Mouse (Mus musculus) layer of hippocampus, adult 8-10 months (tissue): ENCODE results near the gene Kbtbd6. TPM values are rescaled to one million over a fixed set of nuclear protein-coding genes. Genes with fewer than 3 reads are reported as not detected.
"Not testable (repeated sequence)": the region's sequence is repeated elsewhere in the genome, so short reads cannot be mapped to it uniquely, and the experiment has no call there.

Source experiments
- DNase-seq, 2 experiments: peaks; one replicate each; pipeline ENCODE4 v3.0.0; 2022; ENCODE audit warnings: low spot score in 2 of 2
- total RNA-seq, 4 experiments: library from RNA; stranded (reverse); gene quantifications; 2 replicates each; pipeline ENCODE4 v1.2.4; 2022

Gene Kbtbd6
- 1 to 10 TPM in 3 of 4 experiments, under 1 TPM in 1; 0.89 to 1.2 (median 1.1) TPM for total RNA-seq

DNA sequence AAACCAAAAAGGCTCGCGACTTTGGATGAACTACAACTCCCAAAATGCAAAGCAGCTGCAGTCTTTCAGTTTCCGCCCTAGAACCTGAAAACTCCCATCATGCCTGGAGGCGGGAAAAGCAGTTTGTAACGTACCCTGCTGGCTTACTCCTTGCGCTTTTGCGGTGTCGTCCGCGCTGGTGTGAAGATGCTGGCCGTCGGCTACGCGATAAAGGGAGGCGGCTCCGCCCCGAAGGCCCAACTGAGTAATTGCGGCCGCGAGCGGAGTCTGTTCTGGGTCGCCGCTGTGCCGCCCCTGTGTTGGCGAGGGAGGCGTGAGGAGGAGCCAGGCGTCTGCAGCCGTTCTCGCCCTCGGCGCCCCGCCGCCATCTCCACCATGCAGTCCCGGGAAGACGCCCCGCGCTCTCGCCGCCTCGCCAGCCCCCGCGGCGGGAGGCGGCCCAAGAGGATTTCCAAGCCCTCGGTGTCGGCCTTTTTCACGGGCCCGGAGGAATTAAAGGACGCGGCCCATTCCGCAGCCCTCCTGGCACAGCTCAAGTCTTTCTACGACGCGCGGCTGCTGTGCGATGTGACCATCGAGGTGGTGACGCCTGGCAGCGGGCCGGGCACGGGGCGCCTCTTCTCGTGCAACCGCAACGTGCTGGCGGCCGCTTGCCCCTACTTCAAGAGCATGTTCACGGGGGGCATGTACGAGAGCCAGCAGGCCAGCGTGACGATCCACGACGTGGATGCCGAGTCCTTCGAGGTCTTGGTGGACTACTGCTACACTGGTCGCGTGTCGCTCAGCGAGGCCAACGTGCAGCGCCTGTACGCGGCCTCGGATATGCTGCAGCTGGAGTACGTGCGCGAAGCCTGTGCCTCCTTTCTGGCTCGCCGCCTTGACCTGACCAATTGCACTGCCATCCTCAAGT, at the start of gene Kbtbd6:
Kbtbd6 (plus strand) TSS at position 155 of the 910 bp plus-strand sequence.
- peak; percentile 62 to 69 for DNase-seq

DNA sequence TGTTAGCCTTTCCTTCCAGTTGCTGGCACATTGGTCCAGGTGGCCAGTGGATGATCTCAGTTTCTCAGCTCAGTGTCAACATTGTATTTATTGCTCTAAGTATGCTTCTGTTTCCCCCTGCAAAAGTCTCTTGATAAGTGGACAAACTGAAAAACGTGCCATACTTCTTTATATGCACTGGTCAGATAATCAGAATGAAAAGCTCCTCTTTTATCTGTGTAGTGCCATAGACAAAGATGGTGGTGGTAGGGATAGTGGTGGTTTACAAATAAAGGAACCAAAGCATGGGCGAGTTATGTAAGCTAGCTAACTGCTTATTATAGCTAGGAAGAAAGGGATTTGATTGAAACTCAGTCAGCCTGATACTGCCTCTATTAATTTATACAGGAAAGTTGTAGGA, 44.0 kb upstream of the Kbtbd6 start:
- DNase-seq: no peak

DNA sequence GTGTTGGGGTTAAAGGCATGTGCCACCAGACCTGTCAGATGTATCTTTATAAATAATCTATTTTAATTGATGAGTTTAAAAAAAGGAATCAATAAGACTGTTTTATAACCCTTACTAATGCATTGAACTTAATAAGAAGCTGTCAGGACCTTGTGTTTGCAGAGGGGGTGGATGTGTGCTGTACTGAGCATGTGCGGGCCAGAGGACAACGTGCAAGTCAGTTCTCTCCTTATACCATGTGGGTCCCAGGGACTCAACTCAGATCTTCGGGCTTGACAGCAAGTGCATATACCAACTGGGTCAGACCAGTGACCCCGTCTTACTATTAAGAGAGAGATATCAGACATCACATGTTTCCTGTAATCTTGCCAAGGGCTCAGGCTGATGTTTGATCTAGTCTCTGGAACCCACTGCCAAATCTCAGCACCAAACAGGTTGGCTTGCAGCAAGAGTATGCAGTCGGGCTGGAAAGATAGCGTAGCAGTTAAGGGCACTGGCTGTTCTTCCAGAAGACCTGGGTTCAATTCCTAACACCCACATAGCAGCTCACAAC, 42.3 kb upstream of the Kbtbd6 start:
- no peak for DNase-seq

DNA sequence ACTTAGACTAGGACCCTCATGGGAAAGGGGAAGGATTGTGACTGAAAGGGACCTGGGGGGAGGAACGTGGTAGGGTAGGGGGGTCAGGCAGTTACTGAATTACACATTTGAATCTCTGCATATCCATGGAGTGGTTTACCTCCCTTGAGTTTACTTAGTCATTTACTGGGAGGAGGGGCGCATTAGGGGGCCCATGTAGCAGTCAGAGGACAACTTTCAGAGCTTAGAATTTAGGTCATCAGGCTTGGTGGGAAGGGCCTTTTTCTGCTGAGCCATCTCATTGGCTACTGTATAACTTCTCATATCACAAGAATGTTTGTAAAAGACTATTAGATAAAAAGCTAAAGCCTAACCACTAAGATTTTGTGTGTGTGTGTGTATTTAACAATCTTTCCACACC, 41.0 kb upstream of the Kbtbd6 start:
- no peak for DNase-seq

DNA sequence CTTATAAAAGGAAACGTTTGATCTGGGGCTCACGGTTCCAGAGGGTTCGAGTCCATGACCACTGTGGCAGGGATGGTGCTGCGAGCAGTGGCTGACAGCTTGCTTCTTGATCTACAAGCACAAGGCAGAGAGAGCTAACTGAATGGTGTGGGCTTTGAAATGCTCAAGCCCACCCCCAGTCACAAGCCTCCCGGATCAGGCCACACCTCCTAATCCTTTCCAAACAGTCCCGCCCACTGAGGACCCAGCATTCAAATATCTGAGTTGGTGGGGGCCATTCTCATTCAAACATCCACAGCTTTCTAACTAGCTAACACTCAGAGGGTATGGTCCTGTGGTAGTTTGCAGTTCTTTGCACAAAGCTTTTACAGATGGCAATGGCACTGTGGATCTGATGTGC, 38.5 kb upstream of the Kbtbd6 start:
- DNase-seq: no peak

DNA sequence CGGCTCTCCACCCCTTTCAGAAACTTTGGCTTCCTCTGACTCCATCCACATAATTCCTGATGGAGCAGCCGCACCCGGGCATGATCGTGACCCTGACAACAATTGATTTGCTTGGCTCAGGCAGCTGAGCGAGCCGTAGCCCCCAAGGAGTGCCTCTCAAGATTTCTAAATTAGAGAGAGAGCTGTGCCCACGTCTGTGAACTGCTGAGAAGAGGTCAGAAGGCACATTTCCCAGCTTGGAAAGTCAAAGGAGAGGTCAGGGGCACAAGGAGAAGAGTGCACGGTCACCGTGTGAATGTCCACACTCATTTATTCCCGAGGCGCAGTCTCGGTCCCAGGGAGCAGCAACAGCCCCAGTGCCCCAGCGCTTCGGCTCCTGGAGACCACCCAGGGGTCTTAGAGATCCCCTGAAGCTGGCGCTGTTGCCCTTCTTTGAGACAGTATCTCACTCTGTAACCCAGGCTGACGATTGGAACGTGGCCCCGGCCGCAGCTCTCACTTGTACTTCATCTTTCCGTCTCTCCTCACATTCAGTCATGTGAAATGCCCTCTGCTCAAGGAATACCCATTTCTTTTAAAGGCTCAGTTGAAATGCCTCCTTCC, 31.5 kb upstream of the Kbtbd6 start:
- no peak for DNase-seq

DNA sequence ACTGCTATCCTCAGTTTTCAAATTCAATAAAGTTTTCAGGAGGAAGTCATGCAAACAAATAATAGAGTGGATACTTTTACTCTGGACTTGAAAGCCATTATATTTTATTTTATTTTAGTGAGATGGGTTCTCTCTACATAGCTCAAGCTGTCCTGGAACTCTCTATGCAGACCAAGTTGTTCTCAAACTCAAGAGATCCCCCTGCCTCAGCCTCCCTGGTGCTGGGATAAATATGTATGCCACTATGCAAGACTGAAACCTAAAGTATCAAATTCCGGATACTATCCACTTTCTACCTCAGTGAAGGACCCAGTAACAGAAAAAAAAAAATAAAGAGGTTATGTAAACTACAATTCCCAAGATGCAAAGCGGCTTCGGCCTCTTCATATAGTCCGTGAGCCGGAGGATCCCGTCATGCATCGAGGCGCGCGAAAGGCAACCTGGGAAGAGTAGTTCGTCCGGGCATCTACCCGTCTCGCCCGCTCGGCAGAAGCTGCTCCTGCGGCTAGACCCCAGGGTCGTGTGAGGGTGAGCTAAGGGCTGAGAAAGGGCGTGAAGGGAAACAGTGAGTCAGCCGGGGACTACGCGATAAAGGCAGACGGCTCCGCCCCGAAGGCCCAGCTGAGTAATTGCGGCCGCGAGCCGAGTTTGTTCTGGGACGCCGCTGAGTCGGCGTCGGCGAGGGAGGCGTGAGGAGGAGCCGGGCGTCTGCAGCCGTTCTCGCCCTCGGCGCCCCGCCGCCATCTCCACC, 25.5 kb upstream of the Kbtbd6 start, which contains the start of gene Kbtbd7:
Kbtbd7 (plus strand) TSS at position 533 of the 751 bp plus-strand sequence.
- peak; percentile 90 for DNase-seq

DNA sequence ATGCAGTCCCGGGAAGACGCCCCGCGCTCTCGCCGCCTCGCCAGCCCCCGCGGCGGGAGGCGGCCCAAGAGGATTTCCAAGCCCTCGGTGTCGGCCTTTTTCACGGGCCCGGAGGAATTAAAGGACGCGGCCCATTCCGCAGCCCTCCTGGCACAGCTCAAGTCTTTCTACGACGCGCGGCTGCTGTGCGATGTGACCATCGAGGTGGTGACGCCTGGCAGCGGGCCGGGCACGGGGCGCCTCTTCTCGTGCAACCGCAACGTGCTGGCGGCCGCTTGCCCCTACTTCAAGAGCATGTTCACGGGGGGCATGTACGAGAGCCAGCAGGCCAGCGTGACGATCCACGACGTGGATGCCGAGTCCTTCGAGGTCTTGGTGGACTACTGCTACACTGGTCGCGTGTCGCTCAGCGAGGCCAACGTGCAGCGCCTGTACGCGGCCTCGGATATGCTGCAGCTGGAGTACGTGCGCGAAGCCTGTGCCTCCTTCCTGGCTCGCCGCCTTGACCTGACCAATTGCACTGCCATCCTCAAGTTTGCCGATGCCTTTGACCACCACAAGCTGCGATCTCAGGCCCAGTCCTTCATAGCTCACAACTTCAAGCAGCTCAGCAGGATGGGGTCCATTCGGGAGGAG, 24.8 kb upstream of the Kbtbd6 start:
- not testable (repeated sequence) for DNase-seq

DNA sequence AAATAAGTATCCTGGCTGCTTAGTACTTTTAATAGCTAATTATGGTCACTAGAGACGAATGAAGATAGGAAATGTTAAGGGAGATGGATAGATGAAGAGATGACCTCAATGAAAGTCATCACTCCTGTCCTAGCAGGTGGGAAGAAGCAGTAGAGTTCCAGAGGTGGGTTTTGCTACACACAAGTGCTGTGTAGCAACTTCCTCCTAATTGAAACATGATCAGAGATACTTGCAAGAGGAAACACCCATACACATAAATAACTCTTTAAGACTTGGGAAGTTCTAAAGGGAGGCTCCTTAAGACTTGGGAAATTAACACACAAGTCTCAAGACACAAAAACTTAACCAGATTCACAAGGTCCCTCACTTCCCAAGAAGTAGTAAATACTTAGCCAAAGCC, 17.6 kb upstream of the Kbtbd6 start:
- no peak for DNase-seq

DNA sequence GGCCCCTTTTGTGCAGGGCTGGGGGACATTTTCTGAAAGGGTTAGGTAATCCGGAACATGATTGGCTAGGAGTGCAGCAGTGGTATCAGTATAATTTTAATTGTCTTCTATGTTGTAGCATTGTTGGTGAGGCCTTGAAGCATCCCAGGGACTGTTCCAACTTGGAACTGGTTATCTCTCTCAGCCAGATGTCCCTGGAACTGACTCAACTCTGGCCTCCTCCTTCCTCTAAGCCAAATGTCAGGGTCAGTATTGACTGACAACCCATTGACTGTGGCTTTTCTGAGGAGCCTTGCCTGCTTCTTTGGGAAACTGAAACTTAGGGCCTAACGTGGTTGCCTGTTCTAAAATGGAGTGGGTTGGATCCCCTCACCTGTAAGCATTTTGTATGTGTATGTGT, 11.0 kb upstream of the Kbtbd6 start:
- DNase-seq: no peak

DNA sequence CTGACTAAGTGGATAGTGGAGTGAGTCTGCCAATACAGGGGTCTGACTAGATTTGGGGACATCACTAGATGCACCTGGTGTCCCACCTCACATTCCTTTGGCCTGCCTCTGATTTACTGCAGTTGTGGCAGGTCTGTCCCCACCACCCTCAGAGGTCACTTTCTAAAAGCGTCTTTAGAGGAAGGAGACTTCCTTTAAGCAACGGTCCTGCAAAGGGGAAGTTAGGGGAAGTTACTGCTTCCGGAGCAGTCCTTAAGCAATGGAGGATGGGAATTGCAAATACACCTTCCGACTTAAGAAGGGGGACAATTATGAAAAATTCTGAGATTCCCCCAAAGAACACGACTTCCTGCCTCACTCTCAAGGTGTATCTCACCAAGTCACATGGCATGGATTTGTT, 10.2 kb upstream of the Kbtbd6 start:
- DNase-seq: no peak

DNA sequence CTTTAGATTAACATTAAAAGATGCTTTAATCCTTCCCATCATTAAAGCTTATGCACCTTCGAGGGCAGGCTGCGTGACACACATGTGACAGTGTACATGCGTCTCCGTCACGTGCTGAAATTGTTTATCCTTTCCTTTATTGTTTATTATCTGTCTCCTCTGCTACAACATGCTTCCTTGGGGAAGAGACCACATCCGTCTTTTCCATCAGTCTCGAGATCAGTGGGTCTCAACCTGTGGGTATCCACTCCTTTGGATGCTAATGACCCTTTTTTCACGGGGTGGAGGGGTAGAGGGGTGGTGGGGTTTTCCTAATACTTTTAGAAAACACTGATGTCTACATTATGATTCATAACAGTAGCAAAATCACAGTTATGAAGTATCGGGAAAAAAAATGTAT, 7.0 kb upstream of the Kbtbd6 start:
- DNase-seq: no peak

DNA sequence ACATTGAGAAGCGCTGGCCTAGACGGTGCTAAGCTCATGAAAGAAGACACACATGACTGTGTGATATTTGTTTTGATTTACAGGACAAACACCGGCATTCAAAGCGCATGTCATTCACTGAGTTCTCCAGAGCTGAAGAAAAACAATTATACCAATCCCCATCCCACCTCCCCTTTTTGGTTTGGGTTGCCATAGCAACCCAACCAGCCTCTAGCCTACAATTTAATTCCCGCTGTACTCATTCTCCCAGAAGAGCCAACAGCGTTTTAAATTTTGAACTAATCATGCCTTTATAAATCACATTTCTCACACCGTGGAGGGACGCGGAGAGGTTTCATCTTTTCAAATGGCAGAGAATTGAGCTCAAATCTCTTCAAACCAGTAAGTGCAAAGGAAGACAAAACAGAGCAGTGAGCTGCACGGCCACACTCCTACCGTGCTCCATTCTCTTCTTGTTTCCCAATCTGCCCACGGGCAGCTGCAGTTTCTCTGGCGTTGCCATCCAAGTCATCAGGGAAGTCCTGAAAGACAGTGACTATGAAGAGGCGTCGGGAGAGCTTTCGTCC, 6.5 kb upstream of the Kbtbd6 start:
- DNase-seq: peak; percentile 32 to 43

DNA sequence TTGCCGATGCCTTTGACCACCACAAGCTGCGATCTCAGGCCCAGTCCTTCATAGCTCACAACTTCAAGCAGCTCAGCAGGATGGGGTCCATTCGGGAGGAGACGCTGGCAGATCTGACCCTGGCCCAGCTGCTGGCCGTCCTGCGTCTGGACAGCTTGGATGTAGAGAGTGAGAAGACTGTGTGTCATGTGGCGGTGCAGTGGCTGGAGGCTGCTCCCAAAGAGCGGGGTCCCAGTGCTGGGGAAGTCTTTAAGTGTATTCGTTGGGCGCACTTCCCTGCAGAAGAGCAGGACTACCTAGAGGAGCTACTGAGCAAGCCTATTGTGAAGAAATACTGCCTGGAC, 928 bp downstream of the Kbtbd6 start:
- DNase-seq: not testable (repeated sequence)

DNA sequence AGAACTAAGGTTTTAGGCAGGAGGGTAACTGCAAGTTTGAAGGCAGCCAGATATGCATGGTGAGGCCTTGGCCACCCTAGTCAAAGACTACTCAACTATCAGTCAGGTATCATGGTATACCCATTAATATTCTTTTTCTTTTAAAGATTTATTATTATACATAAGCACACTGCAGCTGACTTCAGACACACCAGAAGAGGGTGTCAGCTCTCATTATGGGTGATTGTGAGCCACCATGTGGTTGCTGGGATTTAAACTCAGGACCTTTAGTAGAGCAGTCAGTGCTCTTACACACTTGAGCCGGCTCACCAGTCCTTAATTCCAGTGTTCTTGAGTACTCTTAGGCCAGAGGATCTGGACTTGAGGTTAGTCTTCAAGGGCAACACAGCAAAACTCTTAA, 8.8 kb downstream of the Kbtbd6 start:
- DNase-seq: no peak

DNA sequence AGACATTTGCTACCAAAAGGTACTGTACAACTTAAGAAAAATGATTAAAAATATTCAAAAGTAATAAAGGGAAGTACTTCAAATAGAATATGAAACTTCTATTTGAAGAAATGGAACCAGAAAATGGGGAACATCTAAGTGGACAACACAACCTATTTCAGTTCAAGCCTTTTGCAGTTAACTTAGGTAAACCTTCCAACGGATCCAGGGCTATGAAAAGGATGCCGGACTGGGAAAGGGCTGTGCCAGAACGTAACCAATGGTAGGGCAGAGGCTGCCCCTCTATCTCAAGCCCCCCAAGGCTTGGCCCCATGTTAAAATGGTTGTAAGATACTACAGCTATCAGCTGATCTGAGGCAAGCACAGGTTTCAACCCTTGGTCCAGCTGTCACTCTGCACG, 9.4 kb downstream of the Kbtbd6 start:
- DNase-seq: no peak

DNA sequence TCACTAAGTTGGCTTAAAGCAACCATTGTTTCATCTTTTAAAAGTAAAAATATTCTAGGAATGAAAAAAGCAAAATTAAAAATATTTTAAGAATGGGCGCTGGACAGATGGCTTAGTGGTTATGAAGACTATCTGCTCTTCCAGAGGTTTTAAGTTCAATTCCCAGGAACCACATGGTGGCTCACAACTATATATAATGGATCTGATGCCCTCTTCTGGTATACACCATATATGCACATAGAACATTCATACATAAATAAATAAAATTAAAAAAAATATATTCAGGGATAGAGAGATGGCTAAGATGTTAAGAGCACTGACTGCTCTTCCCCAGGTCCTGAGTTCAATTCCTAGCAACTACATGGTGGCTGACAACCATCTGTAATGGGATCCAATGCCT, 14.0 kb downstream of the Kbtbd6 start:
- DNase-seq: no peak

DNA sequence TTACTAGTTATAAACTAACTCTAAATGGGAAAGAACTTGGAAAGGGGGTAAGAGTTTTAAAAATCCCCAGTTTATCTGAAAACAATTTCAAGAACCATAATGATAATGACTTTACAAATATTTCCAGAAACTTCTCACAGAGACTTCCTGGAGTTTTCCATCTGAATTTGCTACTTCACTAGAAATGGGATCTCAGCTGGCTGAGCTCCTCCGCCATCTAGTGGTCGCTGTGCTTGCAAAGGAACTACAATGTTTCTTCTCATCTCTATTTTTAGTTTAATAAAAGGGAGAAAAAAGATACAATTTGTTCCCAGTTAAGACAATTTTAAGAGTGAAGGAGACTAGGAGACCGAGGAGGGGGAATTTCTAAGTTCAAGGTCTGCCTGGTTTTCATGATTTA, 16.0 kb downstream of the Kbtbd6 start:
- peak in 1 of 2 experiments; percentile 56 for DNase-seq

DNA sequence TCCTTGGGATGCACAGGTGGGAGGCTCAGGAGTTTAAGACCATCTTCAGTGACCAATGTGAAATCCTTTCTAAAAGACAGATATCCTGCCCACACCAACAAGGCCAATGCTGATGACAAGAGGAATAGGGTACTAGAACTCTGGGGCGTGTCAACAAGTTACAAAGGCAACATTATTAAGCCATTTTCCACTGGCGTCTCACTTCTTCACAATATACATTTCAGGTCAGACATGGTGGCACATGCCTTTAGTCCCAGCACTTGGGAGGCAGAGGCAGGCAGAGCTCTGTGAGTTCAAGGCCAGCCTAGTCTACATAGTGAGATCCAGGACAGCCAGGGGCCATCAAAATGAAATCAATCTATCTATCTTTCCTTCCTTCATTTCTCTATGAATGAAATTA, 21.7 kb downstream of the Kbtbd6 start:
- DNase-seq: no peak

DNA sequence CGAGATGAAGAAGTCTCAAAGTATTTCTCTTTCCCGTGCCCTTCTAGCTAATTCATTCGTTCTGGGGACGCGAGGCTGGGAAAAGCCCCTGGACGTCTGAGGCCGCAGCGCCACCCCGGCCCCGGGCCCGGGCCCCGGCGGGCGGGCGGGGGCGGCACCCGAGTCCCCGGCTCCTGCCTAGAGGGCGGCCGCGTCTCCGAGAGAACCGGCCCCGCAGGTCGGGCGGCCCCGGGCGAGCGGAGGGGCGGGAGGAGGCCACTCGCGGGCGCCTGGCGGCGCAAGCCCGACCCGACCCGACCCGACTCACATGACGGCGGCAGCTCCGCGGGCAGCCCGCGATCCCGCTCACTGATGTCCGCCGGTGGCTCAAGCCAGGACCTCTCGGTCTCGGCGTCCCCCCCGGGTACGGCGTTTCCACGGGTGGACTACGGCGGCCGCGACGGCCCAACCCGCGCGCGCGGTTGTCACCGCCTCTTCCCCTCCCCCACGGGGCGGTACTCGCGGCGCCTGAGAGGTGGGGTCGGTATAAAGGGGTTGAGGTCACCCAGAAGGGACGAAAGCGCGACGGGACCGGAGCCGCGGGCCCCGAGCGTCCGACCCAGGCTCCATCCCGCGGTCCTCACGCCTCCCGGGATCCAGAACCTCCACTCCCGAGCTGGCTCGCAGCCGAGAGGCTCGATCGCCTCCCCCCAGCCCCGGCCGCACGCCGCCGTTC, 29.1 kb downstream of the Kbtbd6 start, which contains the start of gene Elf1:
Elf1 (plus strand) TSS at position 571 of the 715 bp plus-strand sequence.
- DNase-seq: peak; percentile 91 to 95
